Mouse (Mus musculus): ENCODE results near the gene Esp6. TPM values are rescaled to one million over a fixed set of nuclear protein-coding genes. Genes with fewer than 3 reads are reported as not detected.

Esp6 gene
- polyA plus RNA-seq, 1 experiment from 2014 or later = not detected

Other genes with a start within 250 kb of the Esp6 start
- 0.58 and 1.5 TPM in 2 replicates for gene Crisp1, start 242.3 kb upstream of the Esp6 start, polyA plus RNA-seq (2015; fragmentation: Nextera tagmentation; extraction: Ambion mirVana)
- gene Esp8, start 41.5 kb upstream of the Esp6 start, polyA plus RNA-seq (2015; fragmentation: Nextera tagmentation; extraction: Ambion mirVana) = 1.4 and 1.5 TPM in 2 replicates
- gene Esp4, start 37.1 kb downstream of the Esp6 start, polyA plus RNA-seq (2015; fragmentation: Nextera tagmentation; extraction: Ambion mirVana) = not detected in 2 replicates
- gene Esp3, start 70.6 kb downstream of the Esp6 start, polyA plus RNA-seq (2015; fragmentation: Nextera tagmentation; extraction: Ambion mirVana) = not detected in 2 replicates
- gene Esp1, start 165.6 kb downstream of the Esp6 start, polyA plus RNA-seq (2015; fragmentation: Nextera tagmentation; extraction: Ambion mirVana) = not detected in 2 replicates
- not detected in 2 replicates for gene Crisp2, start 245.5 kb downstream of the Esp6 start, polyA plus RNA-seq (2015; fragmentation: Nextera tagmentation; extraction: Ambion mirVana)
- 8.5 and 10.6 TPM in 2 replicates for gene Rhag, start 249.6 kb downstream of the Esp6 start, polyA plus RNA-seq (2015; fragmentation: Nextera tagmentation; extraction: Ambion mirVana)